Mouse (Mus musculus) C2C12 (cell line): ENCODE data around the gene Eipr1. TPM values are rescaled to one million over a fixed set of nuclear protein-coding genes. Genes with fewer than 3 reads are reported as not detected.

Experiments
- H3K27me3 ChIP-seq: one replicate; pipeline ENCODE4 v1.6.1; 2011; ENCODE audit not compliant: control insufficient read depth, insufficient read depth, insufficient read length
- H3K36me3 ChIP-seq: one replicate; pipeline ENCODE4 v1.6.1; 2011; ENCODE audit not compliant: control insufficient read depth, insufficient read depth
- H3K4me3 ChIP-seq: one replicate; pipeline ENCODE4 v1.5.1; 2011; ENCODE audit warnings: mild to moderate bottlenecking, control low read depth; ENCODE audit not compliant: poor library complexity, insufficient read depth, severe bottlenecking
- H3K79me2 ChIP-seq: one replicate; pipeline ENCODE4 v1.6.1; 2011; ENCODE audit not compliant: control insufficient read depth, insufficient read depth
- H3K79me3 ChIP-seq: one replicate; pipeline ENCODE4 v1.6.1; 2011; ENCODE audit warnings: low read depth, control low read depth
- H3ac ChIP-seq: one replicate; pipeline ENCODE3; 2011; ENCODE audit warnings: low read depth; ENCODE audit not compliant: control insufficient read depth, insufficient read length
- CEBPB ChIP-seq: IDR thresholded peaks from one replicate; pipeline ENCODE4 v1.6.1; 2011; ENCODE audit warnings: low read depth, mild to moderate bottlenecking, control low read depth, moderate library complexity
- CTCF ChIP-seq: IDR thresholded peaks from one replicate; pipeline ENCODE4 v1.5.1; 2011; ENCODE audit not compliant: control insufficient read depth, insufficient read depth, insufficient read length
- FOSL1 ChIP-seq: IDR thresholded peaks from one replicate; pipeline ENCODE4 v1.8.0; 2011; ENCODE audit warnings: mild to moderate bottlenecking, low read length; ENCODE audit not compliant: poor library complexity, insufficient read depth, severe bottlenecking
- MAX ChIP-seq: IDR thresholded peaks from one replicate; pipeline ENCODE4 v1.6.1; 2011; ENCODE audit warnings: mild to moderate bottlenecking, control low read depth
- MYOD1 ChIP-seq: IDR thresholded peaks from one replicate; pipeline ENCODE4 v1.6.1; 2011; ENCODE audit warnings: low read depth; ENCODE audit not compliant: control insufficient read depth, insufficient read length
- MYOG ChIP-seq: IDR thresholded peaks from one replicate; pipeline ENCODE4 v1.6.1; 2011; ENCODE audit not compliant: control insufficient read depth, insufficient read length; ENCODE audit errors: extremely low read depth
- USF1 ChIP-seq: IDR thresholded peaks from one replicate; pipeline ENCODE4 v1.6.1; 2011; ENCODE audit warnings: low read depth, mild to moderate bottlenecking, control low read depth, moderate library complexity
- polyA plus RNA-seq: library from polyadenylated mRNA; unstranded; fragments of >200 nt; fragmentation: generic; extraction: Trizol; gene quantifications from one replicate; pipeline ENCODE4 v1.2.1, GENCODE M21; 2012; ENCODE audit warnings: missing spikeins

Eipr1 gene
- polyA plus RNA-seq, 1 experiment = 22.7 TPM

GRCm38 (mm10) chr12:28792613-28793012, 41.0 kb downstream of the Eipr1 start:
- Histone ChIP-seq H3K36me3 (no peaks in the 10 kb centered on the region), H3ac (no peak overlapping the region), H3K27me3 (no peaks in the 10 kb centered on the region), H3K4me3 (no peak overlapping the region), H3K79me3 (no peaks in the 10 kb centered on the region), H3K79me2 (no peaks in the 10 kb centered on the region)
- TF ChIP-seq USF1 (no peak), MAX (no peak), CTCF (no peak), FOSL1 (no peak), MYOD1 (no peak), CEBPB (no peak), MYOG (no peak)

DNA sequence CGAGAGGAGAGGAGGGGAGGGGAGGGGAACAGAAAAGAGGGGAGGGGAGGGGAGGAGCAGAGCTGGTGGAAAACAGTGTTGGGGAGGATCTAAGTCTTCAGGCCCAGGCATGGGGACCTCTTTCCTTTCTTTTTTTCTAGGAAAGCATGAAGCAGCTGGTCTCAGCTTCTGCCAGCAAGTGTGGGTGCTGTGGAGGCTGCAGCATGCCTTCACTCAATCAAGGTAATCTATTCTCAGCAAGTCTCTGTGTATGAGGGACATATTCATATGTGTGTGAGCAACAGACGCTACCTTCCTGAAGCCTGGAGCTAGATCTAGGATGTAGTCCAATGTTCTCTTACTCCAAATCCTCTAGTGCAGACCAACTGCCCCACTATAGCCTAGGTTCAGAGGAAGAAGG, 42.1 kb downstream of the Eipr1 start:
- no peaks in the 10 kb centered on the region for H3K79me2 ChIP-seq
- H3ac ChIP-seq = no peak overlapping the region
- no peaks in the 10 kb centered on the region for H3K36me3 ChIP-seq
- no peaks in the 10 kb centered on the region for H3K27me3 ChIP-seq
- TF ChIP-seq FOSL1 = no peak
- TF ChIP-seq MYOD1 = no peak
- no peak for TF ChIP-seq USF1
- TF ChIP-seq CTCF = no peak
- no peak for TF ChIP-seq MYOG
- TF ChIP-seq MAX = no peak
- no peak for TF ChIP-seq CEBPB
- no peaks in the 10 kb centered on the region for H3K79me3 ChIP-seq
- no peak overlapping the region for H3K4me3 ChIP-seq

- Histone ChIP-seq H3K79me2 (no peaks in the 10 kb centered on the region), H3K4me3 (no peak overlapping the region), H3K27me3 (no peaks in the 10 kb centered on the region), H3ac (no peak overlapping the region), H3K36me3 (no peaks in the 10 kb centered on the region), H3K79me3 (no peaks in the 10 kb centered on the region)
- no peak for TF ChIP-seq MYOD1
- TF ChIP-seq CEBPB = no peak
- no peak for TF ChIP-seq USF1
- no peak for TF ChIP-seq CTCF
These were observed 43.4 kb downstream of the Eipr1 start for GRCm38 (mm10) chr12:28795041-28795440.

DNA sequence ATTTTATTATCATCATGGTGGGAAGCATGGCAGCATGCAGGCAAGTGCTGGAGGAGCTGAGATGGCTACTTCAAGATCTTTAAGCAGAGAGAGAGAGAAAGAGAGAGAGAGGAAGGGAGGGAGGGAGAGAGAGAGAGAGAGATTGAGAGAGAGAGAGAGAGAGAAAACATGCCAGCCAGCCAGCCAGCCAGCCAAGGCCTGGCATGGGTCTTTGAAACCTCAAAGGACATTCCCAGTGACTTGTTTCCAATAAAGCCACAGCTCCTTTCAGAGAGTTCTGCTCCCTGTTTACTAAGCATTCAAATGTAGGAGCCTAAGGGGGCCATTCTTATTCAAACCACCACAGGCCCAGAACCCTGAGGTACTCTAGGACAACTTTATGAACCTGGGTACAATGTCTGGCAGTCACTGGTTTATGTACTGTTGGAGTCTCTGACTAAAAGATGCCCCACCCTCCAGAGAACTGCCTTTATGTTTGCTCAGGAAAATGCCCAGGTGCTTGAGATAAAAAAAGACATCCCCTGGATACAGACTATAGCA, 45.3 kb downstream of the Eipr1 start:
- Histone ChIP-seq H3K79me2 (no peaks in the 10 kb centered on the region), H3K4me3 (no peak overlapping the region), H3K27me3 (no peaks in the 10 kb centered on the region), H3K36me3 (no peaks in the 10 kb centered on the region), H3K79me3 (no peaks in the 10 kb centered on the region), H3ac (no peak overlapping the region)
- TF ChIP-seq FOSL1 (no peak), CEBPB (no peak), MAX (no peak), USF1 (no peak), MYOG (no peak), MYOD1 (no peak), CTCF (no peak)

- Histone ChIP-seq H3K36me3 (no peaks in the 10 kb centered on the region), H3K79me3 (no peaks in the 10 kb centered on the region), H3K79me2 (no peaks in the 10 kb centered on the region), H3ac (no peak overlapping the region), H3K4me3 (no peak overlapping the region), H3K27me3 (no peaks in the 10 kb centered on the region)
- TF ChIP-seq MYOG (no peak), USF1 (no peak), FOSL1 (no peak), MAX (no peak), CTCF (no peak), MYOD1 (no peak), CEBPB (no peak)
These were observed 48.3 kb downstream of the Eipr1 start for GRCm38 (mm10) chr12:28799798-28800411.

GRCm38 (mm10) chr12:28800423-28800822, 48.8 kb downstream of the Eipr1 start:
- no peak overlapping the region for H3K4me3 ChIP-seq
- H3K79me2 ChIP-seq = no peaks in the 10 kb centered on the region
- no peaks in the 10 kb centered on the region for H3K27me3 ChIP-seq
- H3K79me3 ChIP-seq = no peaks in the 10 kb centered on the region
- no peaks in the 10 kb centered on the region for H3K36me3 ChIP-seq
- no peak overlapping the region for H3ac ChIP-seq
- no peak for TF ChIP-seq CTCF
- no peak for TF ChIP-seq MYOG
- no peak for TF ChIP-seq MAX
- TF ChIP-seq FOSL1 = no peak
- no peak for TF ChIP-seq USF1
- TF ChIP-seq MYOD1 = no peak
- TF ChIP-seq CEBPB = no peak
